Mouse (Mus musculus) frontal cortex, adult (tissue): ENCODE results near the gene H2-Ke6.

Experiments
- ATAC-seq: cut with Nextera tagmentation; 2 replicates; pipeline ENCODE4 v1.9.2; 2017; ENCODE audit warnings: mild to moderate bottlenecking, moderate library complexity, mixed read lengths; ENCODE audit not compliant: low TSS enrichment

Gene H2-Ke6

DNA sequence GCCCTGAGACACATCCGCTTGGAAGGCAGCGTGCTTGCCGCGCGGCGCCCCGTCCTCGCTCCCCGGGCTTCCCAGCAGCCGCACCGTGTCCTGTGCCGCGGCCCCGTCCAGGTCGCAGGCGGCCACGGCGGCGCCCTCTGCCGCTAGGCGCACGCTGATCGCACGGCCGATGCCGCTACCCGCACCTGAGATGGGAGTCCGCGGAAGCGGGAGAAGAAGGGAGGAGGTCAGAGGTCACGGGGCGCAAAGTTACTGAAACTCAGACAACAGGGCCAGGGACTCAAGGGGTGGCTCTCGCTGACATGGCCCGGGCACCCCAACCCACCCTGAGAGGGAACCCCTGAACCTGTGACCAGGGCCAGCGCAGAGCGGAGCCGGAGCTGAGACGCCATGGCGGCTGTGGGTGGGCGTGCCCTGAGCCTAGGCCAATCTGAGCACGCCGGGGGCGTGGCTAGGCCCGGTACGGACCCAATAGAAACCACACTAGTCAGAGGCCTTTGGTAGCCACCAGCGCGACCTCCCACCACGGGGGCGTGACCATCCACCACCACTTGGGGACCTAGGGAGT, at the start of gene H2-Ke6:
Gene H2-Ke6 (minus strand): TSS at position 405 of the 568 bp plus-strand sequence.
- peak; percentile 43 for ATAC-seq

- peak; percentile 52; the same call in 1 of the 2 replicates for ATAC-seq
Observed at GRCm38 (mm10) chr17:34077549-34077948, 49.7 kb upstream of the H2-Ke6 start.

DNA sequence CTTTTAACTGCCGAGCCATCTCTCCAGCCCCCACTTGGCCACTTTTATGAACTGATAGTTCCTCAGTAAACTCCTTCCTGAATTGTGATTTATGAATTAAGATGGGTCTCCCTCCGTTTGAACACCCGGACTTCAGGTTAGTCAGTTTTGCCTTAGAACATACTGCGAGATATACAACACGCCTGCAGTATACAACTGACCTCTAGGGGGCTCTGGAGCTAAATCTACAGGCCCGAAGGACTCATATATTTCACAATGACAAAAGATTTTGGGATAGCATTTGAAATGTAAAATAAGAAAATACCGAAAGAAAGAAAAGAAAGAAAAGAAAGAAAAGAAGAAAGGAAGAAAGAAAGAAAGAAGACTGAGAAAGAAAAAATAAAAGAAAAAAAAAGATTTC, 47.4 kb upstream of the H2-Ke6 start:
- ATAC-seq = no peak

GRCm38 (mm10) chr17:34072091-34072490, 44.2 kb upstream of the H2-Ke6 start:
- ATAC-seq = no peak

DNA sequence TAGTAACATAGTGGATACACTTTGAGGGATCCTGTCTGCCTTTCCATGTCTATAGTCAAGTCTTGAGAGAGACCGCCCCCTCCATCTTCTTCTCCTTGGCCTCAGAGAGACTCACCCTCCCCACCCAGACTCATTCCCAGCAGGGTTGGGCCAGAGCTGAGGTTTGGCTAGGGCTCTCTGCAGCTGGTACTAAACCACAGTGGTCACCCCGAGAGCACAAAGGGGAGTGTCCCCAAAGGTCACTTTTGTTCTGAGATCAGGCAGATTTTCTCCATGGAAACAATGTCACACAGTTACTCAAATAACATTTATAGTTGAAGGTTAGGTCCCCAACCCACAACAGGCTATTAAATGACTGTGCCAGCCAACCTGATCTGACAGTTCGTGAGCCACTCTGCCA, 41.0 kb upstream of the H2-Ke6 start:
- no peak for ATAC-seq

- ATAC-seq = no peak
Observed at GRCm38 (mm10) chr17:34057224-34057623, 29.4 kb upstream of the H2-Ke6 start.

DNA sequence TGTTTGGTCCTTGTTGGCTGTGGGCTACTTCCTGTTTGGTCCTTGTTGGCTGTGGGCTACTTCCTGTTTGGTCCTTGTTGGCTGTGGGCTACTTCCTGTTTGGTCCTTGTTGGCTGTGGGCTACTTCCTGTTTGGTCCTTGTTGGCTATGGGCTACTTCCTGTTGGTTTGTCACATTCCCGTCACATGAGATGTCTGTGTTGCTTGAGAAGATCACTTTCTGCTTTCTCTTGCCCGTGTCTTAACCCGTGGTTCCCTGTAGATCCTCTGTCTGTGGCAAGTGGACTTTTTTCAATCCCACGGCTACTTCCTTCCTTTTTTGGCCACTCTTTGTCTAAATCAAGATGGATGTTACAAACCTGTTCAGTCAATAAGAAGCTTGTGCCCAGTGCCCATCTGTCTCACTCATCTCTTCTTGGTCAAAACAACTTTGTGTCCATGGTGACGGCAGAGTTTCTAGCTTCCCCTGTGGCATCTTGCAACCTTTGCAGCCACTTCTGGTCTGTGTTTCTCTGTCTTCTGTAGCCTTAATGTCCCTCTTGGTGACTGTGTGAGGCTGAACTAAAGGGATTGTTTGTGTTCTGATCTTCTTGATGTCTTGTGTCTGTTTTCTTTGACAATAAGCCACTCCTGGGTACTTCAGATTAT, 19.7 kb upstream of the H2-Ke6 start:
- no peak for ATAC-seq

DNA sequence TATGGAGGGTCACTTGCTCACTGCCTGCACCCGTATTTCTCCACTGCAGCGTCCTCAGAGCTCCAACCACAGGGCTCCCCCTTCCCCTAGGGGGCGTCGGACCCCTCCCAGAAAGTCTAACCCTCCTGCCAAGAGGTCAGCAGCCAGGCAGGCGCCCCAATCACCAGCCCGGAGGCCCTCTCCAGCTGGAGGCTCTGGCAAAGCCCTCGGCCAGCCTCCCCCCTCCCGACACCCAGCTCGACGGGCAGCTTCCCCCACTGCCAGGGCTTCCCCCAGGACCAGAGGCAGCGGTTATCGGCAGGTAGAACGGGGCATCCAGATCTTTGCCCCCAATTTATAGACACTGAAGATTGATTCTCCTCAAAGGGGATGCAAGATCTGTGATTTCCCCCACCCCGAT, 18.1 kb upstream of the H2-Ke6 start:
- ATAC-seq = no peak

DNA sequence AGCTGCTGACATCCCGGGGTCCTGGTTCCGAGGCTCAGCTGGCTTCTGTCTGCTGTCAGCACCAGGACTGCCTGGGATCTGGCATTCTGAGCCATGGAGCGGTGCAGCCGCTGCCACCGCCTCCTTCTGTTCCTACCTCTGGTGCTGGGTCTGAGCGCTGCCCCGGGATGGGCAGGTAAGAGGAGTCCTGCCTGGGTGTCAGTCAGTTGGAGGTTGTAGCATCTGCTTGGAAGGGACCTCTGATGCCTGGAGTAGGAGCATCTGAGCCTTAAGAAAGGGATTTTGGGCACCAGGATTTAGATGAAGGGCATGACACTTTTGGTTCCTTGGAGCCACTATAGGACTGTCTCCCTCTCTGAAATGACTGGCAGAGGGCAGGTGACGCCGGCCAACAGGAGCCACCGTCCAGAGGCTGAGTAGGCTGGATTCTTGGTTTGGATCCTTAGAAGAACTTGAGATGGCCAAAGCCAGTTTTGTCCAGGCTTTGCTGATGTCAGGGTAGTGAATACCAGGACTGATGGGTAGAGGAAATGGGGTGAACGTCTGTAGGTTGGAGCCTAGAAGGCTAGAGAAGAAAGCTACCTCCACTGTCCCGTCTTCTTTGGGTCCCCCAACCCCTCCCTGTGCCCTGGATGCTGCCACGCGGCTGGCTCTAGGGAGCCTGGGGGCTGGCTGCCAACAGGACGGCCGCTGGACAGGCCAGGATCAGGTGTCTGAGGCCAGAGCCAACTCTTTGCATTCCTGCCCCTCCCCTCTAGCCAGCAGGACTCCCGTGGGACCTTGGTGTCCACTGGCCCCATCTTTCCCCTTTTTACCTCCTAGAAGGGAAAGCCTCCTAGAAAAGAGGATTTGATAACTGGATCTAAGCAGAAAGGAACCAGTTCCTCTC, 11.9 kb upstream of the H2-Ke6 start:
- ATAC-seq = 0 out of 2 replicates have a peak, but pooled peaks have one; percentile 14

- no peak for ATAC-seq
Observed at GRCm38 (mm10) chr17:34038878-34039561, 11.2 kb upstream of the H2-Ke6 start, which contains the start of gene Col11a2. Gene Col11a2 (plus strand): TSS chr17:34039437.

- peak; percentile 21; the same call in 1 of the 2 replicates for ATAC-seq
Observed at GRCm38 (mm10) chr17:34038440-34038839, 10.6 kb upstream of the H2-Ke6 start.

- no peak for ATAC-seq
Observed at GRCm38 (mm10) chr17:34037241-34037640, 9.4 kb upstream of the H2-Ke6 start.

- ATAC-seq = no peak
Observed at GRCm38 (mm10) chr17:34036647-34037046, 8.8 kb upstream of the H2-Ke6 start.

DNA sequence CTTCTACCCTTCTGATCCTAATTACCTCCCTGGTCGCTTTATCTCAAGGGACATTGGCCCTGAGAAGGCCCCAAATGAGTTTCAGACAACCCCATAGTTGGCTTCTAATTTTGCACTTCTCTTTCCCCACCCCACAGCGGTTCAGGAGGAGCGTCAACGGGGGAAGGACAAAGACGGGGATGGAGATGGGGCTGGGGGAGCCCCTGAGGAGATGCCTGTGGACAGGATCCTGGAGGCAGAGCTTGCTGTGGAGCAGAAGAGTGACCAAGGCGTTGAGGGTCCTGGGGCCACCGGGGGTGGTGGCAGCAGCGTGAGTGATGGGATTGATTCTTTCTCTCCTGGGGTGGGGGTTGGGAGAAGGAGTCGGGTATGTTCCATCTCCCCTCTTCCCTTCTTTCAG, 7.7 kb upstream of the H2-Ke6 start:
- no peak for ATAC-seq

DNA sequence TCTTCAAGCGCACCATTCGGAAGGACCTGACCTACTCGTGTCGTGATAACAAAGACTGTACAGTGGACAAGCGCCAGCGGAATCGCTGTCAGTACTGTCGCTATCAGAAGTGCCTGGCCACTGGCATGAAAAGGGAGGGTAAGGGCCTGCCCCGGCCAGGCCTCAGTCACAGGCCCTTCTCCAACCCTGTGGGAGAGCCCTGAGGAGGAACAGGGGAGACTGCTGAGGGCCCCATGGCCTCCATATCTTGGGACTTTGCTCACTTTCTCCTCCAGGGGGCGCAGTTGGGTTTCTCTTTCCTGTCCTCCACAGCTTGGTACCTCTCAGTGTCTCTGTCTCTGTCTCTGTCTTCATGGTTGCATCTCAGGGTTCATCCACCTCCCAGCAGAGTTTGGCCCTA, 6.2 kb upstream of the H2-Ke6 start:
- no peak for ATAC-seq

GRCm38 (mm10) chr17:34033441-34033840, 5.6 kb upstream of the H2-Ke6 start:
- ATAC-seq = no peak

DNA sequence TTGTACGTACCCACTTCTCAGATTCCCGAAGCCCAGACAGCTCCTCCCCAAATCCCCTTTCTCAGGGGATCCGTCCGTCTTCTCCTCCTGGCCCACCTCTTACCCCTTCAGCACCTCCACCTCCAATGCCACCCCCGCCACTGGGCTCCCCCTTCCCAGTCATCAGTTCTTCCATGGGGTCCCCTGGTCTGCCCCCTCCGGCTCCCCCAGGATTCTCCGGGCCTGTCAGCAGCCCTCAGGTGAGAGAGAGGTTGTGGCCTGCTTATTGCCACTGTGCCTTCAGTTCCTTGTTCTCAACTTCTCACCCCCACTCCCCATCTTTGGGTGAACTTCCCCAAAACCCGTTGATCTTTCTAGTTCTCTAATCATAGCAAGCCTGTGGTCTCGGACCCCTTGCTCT, 4.9 kb upstream of the H2-Ke6 start:
- ATAC-seq = no peak

DNA sequence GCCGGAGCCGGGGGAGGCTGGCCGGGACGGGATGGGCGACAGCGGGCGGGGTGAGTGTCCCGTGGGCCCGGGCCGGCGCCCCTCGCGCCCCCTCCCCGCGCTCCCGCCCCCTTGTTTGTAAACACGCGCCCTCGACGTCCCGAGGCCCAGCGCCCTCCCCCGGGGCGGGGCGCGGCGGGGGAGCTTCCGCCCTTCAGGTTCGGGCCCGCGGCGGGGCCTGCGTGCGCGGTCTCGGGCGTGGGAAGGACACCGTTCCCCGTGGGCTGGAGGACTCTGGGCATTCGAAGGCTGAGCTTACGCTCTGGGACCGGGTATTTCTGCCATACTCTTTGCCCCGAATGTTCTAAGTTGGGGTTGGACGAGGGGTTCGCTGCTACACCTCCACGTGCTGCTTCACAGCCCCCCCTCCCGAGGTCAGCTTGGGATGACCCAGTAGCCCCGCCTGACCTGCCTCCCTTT, 4.3 kb upstream of the H2-Ke6 start:
- no peak for ATAC-seq

DNA sequence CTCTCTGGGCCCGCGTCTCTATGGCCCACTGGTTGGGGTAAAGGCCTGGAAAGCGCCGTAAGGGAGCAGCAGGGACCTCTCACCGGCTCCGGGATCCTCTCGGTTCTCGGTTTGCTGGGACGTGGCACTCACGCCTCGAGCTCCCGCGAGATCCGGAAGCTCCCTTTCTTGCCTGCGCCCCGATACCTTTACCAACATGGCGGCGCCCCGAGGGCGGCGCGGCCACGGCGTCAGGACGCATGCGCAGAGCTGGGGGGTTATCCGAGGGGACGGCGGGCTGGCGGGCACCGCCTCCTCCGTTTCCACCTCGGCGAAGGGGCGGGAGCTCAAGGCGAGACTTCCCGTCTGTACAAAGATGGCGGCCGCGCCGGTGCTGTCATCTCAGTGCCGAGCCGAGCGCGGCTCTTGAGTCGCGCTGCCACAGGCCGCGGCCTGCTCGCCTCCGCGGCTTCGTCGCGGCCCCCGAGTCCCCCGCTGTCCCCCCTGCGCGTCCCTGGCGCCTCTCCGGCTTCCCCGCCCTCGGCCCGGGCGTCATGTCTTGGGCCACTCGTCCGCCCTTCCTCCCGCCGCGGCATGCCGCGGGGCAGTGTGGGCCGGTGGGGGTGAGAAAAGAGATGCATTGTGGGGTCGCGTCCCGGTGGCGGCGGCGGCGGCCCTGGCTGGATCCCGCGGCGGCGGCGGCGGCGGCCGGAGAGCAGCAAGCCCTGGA, 3.8 kb upstream of the H2-Ke6 start, which contains the start of the genes Slc39a7 and Rxrb:
Gene Slc39a7 (minus strand): TSS at position 218 of the 709 bp plus-strand sequence.
Gene Rxrb (plus strand): TSS at position 348 of the 709 bp plus-strand sequence.
- peak; percentile 72 for ATAC-seq

DNA sequence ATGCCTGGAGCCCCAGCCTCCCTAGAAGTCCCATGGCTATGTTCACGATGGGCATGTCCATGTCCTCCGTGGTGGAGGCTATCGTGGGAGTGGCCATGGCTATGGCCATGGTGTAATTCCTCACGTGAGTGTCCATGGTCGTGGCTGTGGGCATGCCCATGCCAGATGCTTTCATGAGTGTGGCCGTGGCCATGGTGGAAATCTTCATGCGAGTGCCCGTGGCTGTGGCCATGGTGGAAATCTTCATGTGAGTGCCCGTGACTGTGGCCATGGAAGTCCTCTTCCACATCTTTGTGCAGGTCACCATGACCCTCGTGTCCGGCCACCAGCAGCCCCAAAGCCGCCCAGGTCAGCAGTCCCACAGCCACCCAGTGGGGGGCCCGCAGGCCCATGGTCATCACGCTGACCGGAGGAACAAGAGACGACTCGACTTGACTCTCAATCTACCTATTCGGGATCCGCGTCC, 3.0 kb upstream of the H2-Ke6 start:
- ATAC-seq = no peak
